Mouse (Mus musculus) intestine, postnatal 0 days (tissue): ENCODE measurements around the gene Milr1. TPM values are rescaled to one million over a fixed set of nuclear protein-coding genes. Genes with fewer than 3 reads are reported as not detected.
"Not testable (repeated sequence)": the region's sequence is repeated elsewhere in the genome, so short reads cannot be mapped to it uniquely, and the experiment has no call there.

Experiments used
- ATAC-seq: fragments of 200-750 bp; cut with Nextera tagmentation; 2 replicates; pipeline ENCODE4 v1.8.0; 2017; ENCODE audit warnings: mild to moderate bottlenecking, moderate TSS enrichment, moderate library complexity
- H3K27ac ChIP-seq: fragments of 300-500 bp; sonication (generic); 2 replicates; pipeline ENCODE4 v1.5.1; 2014; ENCODE audit warnings: mild to moderate bottlenecking, low read depth, low read length, moderate library complexity
- H3K27me3 ChIP-seq: fragments of 300-500 bp; sonication (generic); replicated peaks from 2 replicates; pipeline ENCODE4 v1.6.1; 2014; ENCODE audit warnings: low read length, mixed read lengths; ENCODE audit not compliant: control insufficient read depth, insufficient read depth
- H3K36me3 ChIP-seq: fragments of 300-500 bp; sonication (generic); 2 replicates; pipeline ENCODE4 v1.6.1; 2014; ENCODE audit warnings: mild to moderate bottlenecking, moderate library complexity; ENCODE audit not compliant: control insufficient read depth, insufficient read depth
- H3K4me1 ChIP-seq: fragments of 300-500 bp; sonication (generic); replicated peaks from 2 replicates; pipeline ENCODE4 v1.6.1; 2014; ENCODE audit warnings: antibody characterized with exemption, low read length, mixed read lengths; ENCODE audit not compliant: control insufficient read depth, insufficient read depth
- H3K4me2 ChIP-seq: fragments of 300-500 bp; sonication (generic); replicated peaks from 2 replicates; pipeline ENCODE4 v1.6.1; 2014; ENCODE audit warnings: low read depth, mild to moderate bottlenecking, moderate library complexity
- H3K4me3 ChIP-seq: fragments of 300-500 bp; sonication (generic); 2 replicates; pipeline ENCODE4 v1.5.1; 2014; ENCODE audit warnings: low read depth, low read length
- H3K9ac ChIP-seq: fragments of 300-500 bp; sonication (generic); 2 replicates; pipeline ENCODE4 v1.6.1; 2014; ENCODE audit warnings: mild to moderate bottlenecking, low read depth, low read length
- H3K9me3 ChIP-seq: fragments of 300-500 bp; sonication (generic); 2 replicates; pipeline ENCODE4 v1.6.1; 2016; ENCODE audit warnings: mixed run types; ENCODE audit not compliant: control insufficient read depth
- CTCF ChIP-seq: sonication (generic); IDR thresholded peaks from 2 replicates; pipeline ENCODE4 v1.5.1; 2016; ENCODE audit warnings: low read depth, mild to moderate bottlenecking, control low read depth, antibody characterized with exemption, moderate library complexity
- WGBS: fragments of 180-500 bp; shearing (Covaris S2); extraction: QIAGEN DNeasy Blood & Tissue Kit; methylation state at CpG from one replicate; pipeline ENCODE4 v1.1.7; 2014; 5-methylcytosine and 5-hydroxymethylcytosine counted together
- polyA plus RNA-seq: library from polyadenylated mRNA; unstranded; fragments of >200 nt; fragmentation: Nextera tagmentation; extraction: Ambion mirVana; gene quantifications from 2 replicates; pipeline ENCODE4 v1.2.1, GENCODE M21; 2015

Gene Milr1
- polyA plus RNA-seq, 1 experiment from 2014 or later = 1.9 TPM

DNA sequence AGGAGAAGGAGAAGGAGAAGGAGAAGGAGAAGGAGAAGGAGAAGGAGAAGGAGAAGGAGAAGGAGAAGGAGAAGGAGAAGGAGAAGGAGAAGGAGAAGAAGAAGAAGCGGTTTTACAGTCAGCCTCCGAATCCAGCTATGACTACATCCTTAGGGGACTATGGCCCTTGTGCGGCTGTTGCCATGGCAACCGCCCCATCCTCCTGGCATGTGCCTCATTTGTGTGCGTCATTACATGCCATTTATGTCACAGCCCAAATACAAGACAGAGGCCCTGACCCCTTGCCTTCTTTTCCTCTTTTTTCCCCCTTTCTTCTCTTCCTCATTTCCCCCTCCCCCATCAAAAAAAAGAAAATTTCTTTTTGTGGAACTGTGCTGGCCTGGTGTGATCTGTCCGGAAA is 9.8 kb upstream of the Milr1 start:
- no peak overlapping the region for H3K9ac ChIP-seq
- 80% methylated on average over 6 of the region's 6 CpGs for WGBS

DNA sequence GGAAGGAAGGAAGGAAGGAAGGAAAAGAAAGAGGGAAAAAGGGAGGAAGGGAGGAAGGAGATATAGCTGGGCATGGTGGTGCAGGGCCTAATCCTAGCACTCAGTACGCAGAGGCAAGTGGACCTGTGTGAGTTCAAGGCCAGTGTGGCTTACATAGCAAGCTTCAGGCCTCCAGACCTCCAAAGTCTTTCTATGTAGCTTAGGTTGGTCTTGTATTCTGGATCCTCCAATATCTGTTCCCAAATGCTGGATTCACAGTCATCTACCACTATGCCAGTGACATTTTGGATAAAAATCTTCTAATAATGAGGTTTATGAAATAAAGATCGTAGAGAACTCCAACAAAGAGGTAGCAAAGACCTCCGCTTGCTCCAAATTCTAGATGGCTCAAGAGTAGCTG is 9.2 kb upstream of the Milr1 start:
- 91% methylated on average over 3 of the region's 3 CpGs for WGBS
- Histone ChIP-seq H3K4me2 (no peak overlapping the region), H3K36me3 (no peaks in the 10 kb centered on the region), H3K27ac (no peak overlapping the region), H3K27me3 (no peaks in the 10 kb centered on the region), H3K9ac (no peak overlapping the region), H3K9me3 (no peaks in the 10 kb centered on the region), H3K4me3 (no peak overlapping the region), H3K4me1 (no peaks in the 10 kb centered on the region)
- ATAC-seq = no peak
- TF ChIP-seq CTCF = no peak

More for the DNA sequence above, 9.8 kb upstream of the Milr1 start:
- Histone ChIP-seq H3K27me3 (no peaks in the 10 kb centered on the region), H3K9me3 (no peaks in the 10 kb centered on the region), H3K27ac (no peak overlapping the region), H3K4me1 (no peaks in the 10 kb centered on the region), H3K4me3 (no peak overlapping the region), H3K36me3 (no peaks in the 10 kb centered on the region), H3K4me2 (no peak overlapping the region)
- TF ChIP-seq CTCF = no peak
- ATAC-seq = no peak

DNA sequence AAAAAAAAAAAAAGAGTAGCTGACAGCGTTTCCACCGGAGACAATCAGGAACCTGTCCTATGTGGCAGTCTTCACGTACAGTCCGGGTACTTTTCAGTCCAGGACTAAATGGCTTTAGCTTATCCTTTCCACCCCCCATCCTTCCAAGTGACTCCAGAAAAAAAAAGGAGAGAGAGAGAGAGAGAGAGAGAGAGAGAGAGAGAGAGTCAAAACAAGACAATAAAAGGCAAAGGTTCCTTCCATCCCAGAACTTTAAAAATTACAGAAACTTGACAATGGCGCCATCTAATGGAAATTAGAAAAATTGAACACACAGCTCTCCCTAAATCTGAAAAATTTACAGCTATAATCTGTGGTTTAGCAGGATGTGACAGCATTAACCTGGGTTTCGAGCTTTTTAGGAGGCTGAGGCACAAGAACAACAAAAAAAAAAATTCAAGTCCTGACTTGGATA is 8.6 kb upstream of the Milr1 start:
- Histone ChIP-seq H3K9ac (no peak overlapping the region), H3K4me1 (no peaks in the 10 kb centered on the region), H3K36me3 (no peaks in the 10 kb centered on the region), H3K27ac (no peak overlapping the region), H3K4me2 (no peak overlapping the region), H3K4me3 (no peak overlapping the region), H3K27me3 (no peaks in the 10 kb centered on the region), H3K9me3 (no peaks in the 10 kb centered on the region)
- 38% methylated on average over 6 of the region's 6 CpGs for WGBS
- peak; percentile 79 for TF ChIP-seq CTCF
- ATAC-seq = no peak

DNA sequence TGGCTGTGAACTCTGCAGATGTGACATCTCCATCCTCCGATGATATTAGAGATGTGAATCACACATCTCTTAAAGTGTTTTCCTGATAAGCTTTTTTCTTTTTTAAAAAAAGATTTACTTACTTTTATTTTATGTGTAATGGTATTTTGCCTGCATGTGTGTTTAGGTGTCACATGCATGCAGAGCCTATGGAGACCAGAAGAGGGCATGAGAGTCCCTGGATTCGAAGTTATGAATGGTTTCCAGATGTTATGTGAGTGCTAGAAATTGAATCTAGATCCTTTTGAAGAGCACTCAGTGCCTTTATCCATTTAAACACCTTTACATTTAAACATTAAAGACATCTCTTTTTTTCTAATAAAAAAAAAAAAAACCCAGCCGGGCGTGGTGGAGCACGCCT is 6.1 kb upstream of the Milr1 start:
- peak; percentile 57 for TF ChIP-seq CTCF
- Histone ChIP-seq H3K9me3 (no peaks in the 10 kb centered on the region), H3K4me1 (no peaks in the 10 kb centered on the region), H3K27me3 (no peaks in the 10 kb centered on the region), H3K27ac (no peak overlapping the region), H3K4me3 (no peak overlapping the region), H3K9ac (no peak overlapping the region), H3K36me3 (no peaks in the 10 kb centered on the region), H3K4me2 (no peak overlapping the region)
- no peak for ATAC-seq
- WGBS = 92% methylated on average over 5 of the region's 5 CpGs

DNA sequence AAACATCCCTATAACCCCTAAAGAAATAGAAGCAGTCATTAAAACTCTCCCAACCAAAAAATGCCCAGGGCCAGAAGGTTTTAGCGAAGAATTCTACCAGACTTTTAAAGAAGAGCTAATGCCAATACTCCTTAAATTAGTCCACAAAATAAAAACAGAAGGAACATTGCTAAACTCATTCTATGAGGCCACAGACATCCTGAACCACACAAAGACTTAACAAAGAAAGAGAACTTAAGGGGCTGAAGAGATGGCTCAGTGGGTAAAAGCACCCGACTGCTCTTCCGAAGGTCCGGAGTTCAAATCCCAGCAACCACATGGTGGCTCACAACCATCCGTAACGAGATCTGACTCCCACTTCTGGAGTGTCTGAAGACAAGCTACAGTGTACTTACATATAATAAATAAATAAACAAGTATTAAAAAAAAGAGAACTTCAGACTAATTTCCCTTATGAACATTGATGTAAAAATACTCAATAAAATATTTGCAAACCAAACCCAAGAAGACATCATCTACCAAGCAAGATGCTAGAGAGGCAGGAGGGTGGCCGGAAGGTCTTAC is 1.4 kb upstream of the Milr1 start:
- H3K36me3 ChIP-seq, H3K4me1 ChIP-seq, H3K9me3 ChIP-seq, H3K27ac ChIP-seq, H3K27me3 ChIP-seq, H3K4me2 ChIP-seq, H3K4me3 ChIP-seq, H3K9ac ChIP-seq, ATAC-seq: not testable (repeated sequence)
- WGBS = 95% methylated on average over 7 of the region's 7 CpGs

DNA sequence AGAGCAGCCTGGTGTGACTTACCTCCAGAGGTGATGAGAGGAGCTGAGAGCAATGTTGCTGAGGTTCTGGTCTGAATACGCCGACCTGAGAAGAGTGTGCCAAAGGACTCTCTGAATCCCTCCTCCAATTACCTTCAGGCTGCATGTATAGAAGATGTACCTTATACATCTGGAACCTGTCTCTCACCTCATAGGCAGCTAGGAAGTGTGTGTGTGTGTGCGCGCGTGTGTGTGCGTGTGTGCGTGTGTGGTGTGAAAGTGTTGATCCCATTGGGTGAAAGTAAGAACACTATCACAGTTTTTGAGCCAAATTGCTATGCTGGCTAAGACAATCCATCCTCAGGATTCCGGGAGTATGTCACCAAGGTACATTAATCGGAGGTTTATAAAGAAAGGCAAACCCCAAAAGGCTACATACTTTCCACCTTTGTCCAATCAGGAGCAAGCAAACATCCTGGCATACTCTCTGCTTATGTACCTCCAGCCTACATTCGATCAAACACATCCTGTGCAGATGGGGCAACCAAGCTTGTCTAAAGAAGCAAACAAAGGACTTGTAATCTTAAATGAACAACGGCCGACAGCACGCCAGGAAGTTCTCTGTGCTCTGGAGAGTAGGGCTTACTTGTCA is 790 bp upstream of the Milr1 start, which contains the start of gene Pecam1:
Pecam1 (minus strand) TSS at position 508 of the 631 bp plus-strand sequence.
- Histone ChIP-seq H3K4me1 (no peaks in the 10 kb centered on the region), H3K27ac (no peak within 1 kb of the TSS), H3K9ac (no peak within 1 kb of the TSS), H3K27me3 (no peaks in the 10 kb centered on the region), H3K4me3 (no peak within 1 kb of the TSS), H3K36me3 (no peaks in the 10 kb centered on the region), H3K9me3 (no peaks in the 10 kb centered on the region), H3K4me2 (no peak within 1 kb of the TSS)
- WGBS = 71% methylated on average over 13 of the region's 13 CpGs
- no peak for TF ChIP-seq CTCF
- no peak for ATAC-seq
